Mouse (Mus musculus) heart, embryonic 14.5 days (tissue): ENCODE results near the gene Arpc5. TPM values are rescaled to one million over a fixed set of nuclear protein-coding genes. Genes with fewer than 3 reads are reported as not detected.
"Not testable (repeated sequence)": the region's sequence is repeated elsewhere in the genome, so short reads cannot be mapped to it uniquely, and the experiment has no call there.

ENCODE experiments used
- ATAC-seq: fragments of 200-750 bp; cut with Nextera tagmentation; 2 replicates; pipeline ENCODE4 v1.8.0; 2017; ENCODE audit warnings: low read depth, moderate TSS enrichment; ENCODE audit not compliant: insufficient number of reproducible peaks, insufficient read depth, low FRiP score
- H3K27ac ChIP-seq, 2 experiments: fragments of 200-500 bp in 1 of 2; fragments of 300-500 bp in 1 of 2; sonication (generic) in 1 of 2; replicated peaks in 1 of 2; 2 replicates each; pipeline ENCODE4 v1.5.1; 2012 to 2014; ENCODE audit warnings: low read depth in 2 of 2, low read length in 2 of 2, control low read depth in 1 of 2, mild to moderate bottlenecking in 1 of 2, mixed read lengths in 1 of 2; ENCODE audit not compliant: control insufficient read depth in 1 of 2, insufficient read depth in 1 of 2
- H3K27me3 ChIP-seq: fragments of 300-500 bp; sonication (generic); 2 replicates; pipeline ENCODE4 v1.6.1; 2014; ENCODE audit warnings: mild to moderate bottlenecking, low read length, control low read depth; ENCODE audit not compliant: control insufficient read depth, insufficient read depth
- H3K36me3 ChIP-seq: fragments of 300-500 bp; sonication (generic); 2 replicates; pipeline ENCODE4 v1.6.1; 2014; ENCODE audit warnings: mild to moderate bottlenecking, control low read depth, low read length, mixed read lengths; ENCODE audit not compliant: control insufficient read depth, insufficient read depth
- H3K4me1 ChIP-seq, 2 experiments: fragments of 200-500 bp in 1 of 2; fragments of 300-500 bp in 1 of 2; sonication (generic) in 1 of 2; 2 replicates each; pipeline ENCODE4 v1.6.1; 2012 to 2014; ENCODE audit warnings: low read length in 2 of 2, control low read depth in 1 of 2, mixed read lengths in 1 of 2; ENCODE audit not compliant: control insufficient read depth in 2 of 2, insufficient read depth in 2 of 2
- H3K4me2 ChIP-seq: fragments of 300-500 bp; sonication (generic); 2 replicates; pipeline ENCODE4 v1.6.1; 2014; ENCODE audit warnings: mild to moderate bottlenecking, low read length
- H3K4me3 ChIP-seq, 2 experiments: fragments of 200-500 bp in 1 of 2; fragments of 300-500 bp in 1 of 2; sonication (generic) in 1 of 2; 2 replicates each; pipeline ENCODE4 v1.5.1; 2012 to 2014; ENCODE audit warnings: low read length in 2 of 2, mild to moderate bottlenecking in 2 of 2, control low read depth in 1 of 2, low read depth in 1 of 2, moderate library complexity in 1 of 2; ENCODE audit not compliant: control insufficient read depth in 1 of 2, insufficient read depth in 1 of 2
- H3K9ac ChIP-seq: fragments of 300-500 bp; sonication (generic); 2 replicates; pipeline ENCODE4 v1.6.1; 2014; ENCODE audit warnings: mild to moderate bottlenecking, low read length
- H3K9me3 ChIP-seq: fragments of 300-500 bp; sonication (generic); 2 replicates; pipeline ENCODE4 v1.6.1; 2016; ENCODE audit warnings: low read length, control low read depth; ENCODE audit not compliant: control insufficient read depth
- WGBS: fragments of 180-500 bp; shearing (Covaris S2); extraction: QIAGEN DNeasy Blood & Tissue Kit; methylation state at CpG from one replicate; pipeline ENCODE4 v1.1.7; 2014; 5-methylcytosine and 5-hydroxymethylcytosine counted together
- polyA plus RNA-seq: library from polyadenylated mRNA; unstranded; fragments of >200 nt; fragmentation: Nextera tagmentation; extraction: Ambion mirVana; gene quantifications from 2 replicates; pipeline ENCODE4 v1.2.1, GENCODE M21; 2014

Gene Arpc5
- polyA plus RNA-seq, 1 experiment from 2014 or later: 228 TPM

GRCm38 (mm10) chr1:152785446-152785845 is 19.1 kb downstream of the Arpc5 start:
- H3K4me3 ChIP-seq, ATAC-seq, H3K4me1 ChIP-seq, H3K4me2 ChIP-seq, H3K36me3 ChIP-seq, H3K9me3 ChIP-seq, H3K9ac ChIP-seq, H3K27ac ChIP-seq, H3K27me3 ChIP-seq: not testable (repeated sequence)
- 83% methylated on average over 3 of the region's 3 CpGs for WGBS

GRCm38 (mm10) chr1:152786953-152787352 is 20.6 kb downstream of the Arpc5 start:
- H3K27me3 ChIP-seq: no peaks in the 10 kb centered on the region
- H3K4me2 ChIP-seq: no peak overlapping the region
- ATAC-seq: no peak
- no peak overlapping the region for H3K27ac ChIP-seq
- WGBS: 89% methylated on average over 4 of the region's 4 CpGs
- no peak overlapping the region for H3K4me3 ChIP-seq
- no peak overlapping the region for H3K9ac ChIP-seq
- H3K4me1 ChIP-seq: peaks cover 12% of the 10 kb centered on the region in 2 experiments
- no peaks in the 10 kb centered on the region for H3K9me3 ChIP-seq
- no peaks in the 10 kb centered on the region for H3K36me3 ChIP-seq

- no peak overlapping the region for H3K27ac ChIP-seq
These were observed 21.8 kb downstream of the Arpc5 start for GRCm38 (mm10) chr1:152788121-152788660.

GRCm38 (mm10) chr1:152790254-152790653 is 23.9 kb downstream of the Arpc5 start:
- Histone ChIP-seq H3K4me1 (peaks cover 15 to 20% of the 10 kb centered on the region in 2 experiments), H3K27me3 (no peaks in the 10 kb centered on the region), H3K9me3 (no peaks in the 10 kb centered on the region), H3K4me2 (peak overlapping the region; percentile 47), H3K9ac (no peak overlapping the region), H3K36me3 (no peaks in the 10 kb centered on the region), H3K27ac (peak overlapping the region; percentile 61 to 65), H3K4me3 (no peak overlapping the region)
- ATAC-seq: 0 out of 2 replicates have a peak, but pooled peaks have one; percentile 18
- WGBS: 21% methylated on average over 12 of the region's 12 CpGs

More at GRCm38 (mm10) chr1:152788121-152788660, 21.8 kb downstream of the Arpc5 start:
- H3K4me1 ChIP-seq: peaks cover 12 to 15% of the 10 kb centered on the region in 2 experiments
- no peaks in the 10 kb centered on the region for H3K27me3 ChIP-seq
- no peaks in the 10 kb centered on the region for H3K9me3 ChIP-seq
- no peak overlapping the region for H3K4me3 ChIP-seq
- ATAC-seq: no peak
- no peaks in the 10 kb centered on the region for H3K36me3 ChIP-seq
- no peak overlapping the region for H3K4me2 ChIP-seq
- 67% methylated on average over 4 of the region's 4 CpGs for WGBS
- no peak overlapping the region for H3K9ac ChIP-seq

GRCm38 (mm10) chr1:152790821-152791220 is 24.5 kb downstream of the Arpc5 start:
- Histone ChIP-seq H3K27ac (peak overlapping the region; percentile 61 to 65), H3K9me3 (no peaks in the 10 kb centered on the region), H3K4me2 (peak overlapping the region; percentile 47), H3K36me3 (no peaks in the 10 kb centered on the region), H3K4me1 (peaks cover 15 to 20% of the 10 kb centered on the region in 2 experiments), H3K27me3 (no peaks in the 10 kb centered on the region), H3K9ac (no peak overlapping the region), H3K4me3 (no peak overlapping the region)
- ATAC-seq: peak; percentile 55
- WGBS: 3% methylated on average over 6 of the region's 6 CpGs

- Histone ChIP-seq H3K4me2 (no peak overlapping the region), H3K27me3 (no peaks in the 10 kb centered on the region), H3K9me3 (no peaks in the 10 kb centered on the region), H3K27ac (peak overlapping the region; percentile 59 to 65), H3K4me3 (no peak overlapping the region), H3K4me1 (peaks cover 15 to 20% of the 10 kb centered on the region in 2 experiments), H3K9ac (no peak overlapping the region), H3K36me3 (no peaks in the 10 kb centered on the region)
- ATAC-seq: no peak
- 28% methylated on average over 4 of the region's 4 CpGs for WGBS
These were observed 24.9 kb downstream of the Arpc5 start for GRCm38 (mm10) chr1:152791269-152791668.

GRCm38 (mm10) chr1:152792736-152793494 is 26.6 kb downstream of the Arpc5 start:
- 59% methylated on average over 12 of the region's 12 CpGs for WGBS
- ATAC-seq: no peak
- Histone ChIP-seq H3K4me1 (peaks cover 15 to 20% of the 10 kb centered on the region in 2 experiments), H3K36me3 (no peaks in the 10 kb centered on the region), H3K9me3 (no peaks in the 10 kb centered on the region), H3K4me2 (no peak overlapping the region), H3K27ac (0 out of 4 replicates have a peak overlapping the region, but pooled peaks of 1 of the 2 experiments have one; percentile 9), H3K9ac (no peak overlapping the region), H3K27me3 (no peaks in the 10 kb centered on the region), H3K4me3 (no peak overlapping the region)
